Mouse (Mus musculus): ENCODE data around the gene Dnajc17.

GRCm38 (mm10) chr2:119152255-119152654 is 56.3 kb downstream of the Dnajc17 start:
- no peak for TF ChIP-seq POLR2A (IDR thresholded peaks at IDR 0.05; ENCODE audit: control insufficient read depth, extremely low read depth, insufficient read depth, low read length, poor library complexity)
- no peak for TF ChIP-seq CTCF (IDR thresholded peaks at IDR 0.05; ENCODE audit: borderline replicate concordance, control insufficient read depth, extremely low read depth, insufficient read depth, low read length, poor library complexity)

Data from thymus, adult 2 months (tissue).